8 mouse cellular contexts compared by ENCODE assay signal in genomic region chr9:86571540-86572135, GRCm38 (mm10). TPM values are rescaled to one million over a fixed set of nuclear protein-coding genes. Genes with fewer than 3 reads are reported as not detected.
DNase-seq lines count a peak whose midpoint lies in the region; ATAC-seq and TF ChIP-seq lines count a peak whose summit lies in the region.

TSS of gene Pgm3 (minus strand) at chr9:86571842.
TSS of gene Rwdd2a (plus strand) at chr9:86571991.

- peak; percentile 92 to 97 for DNase-seq in CD8-positive naive resting alpha-beta T cell, adult 2 months (ENCODE audit: low read depth in 2 of 2, low spot score in 2 of 2)
- DNase-seq in c-Kit-positive CD71-negative TER-119-negative erythroid progenitor cells, embryonic 14.5 days (ENCODE audit: low read depth) = peak; percentile 81
- DNase-seq in forebrain, embryonic 11.5 days (ENCODE audit: low spot score) = peak; percentile 98
- peak; percentile 88 for DNase-seq in heart, postnatal 0 days (ENCODE audit: low spot score)
- DNase-seq in kidney, postnatal 4 days = peak; percentile 98 to 99

- TF ChIP-seq CTCF in heart, postnatal 0 days (IDR thresholded peaks at IDR 0.05; ENCODE audit: low read depth) = no peak
- TF ChIP-seq CTCF in testis, adult 2 months (IDR thresholded peaks at IDR 0.05; ENCODE audit: control insufficient read depth, insufficient read depth, insufficient replicate concordance, low read depth, low read length) = no peak

- peaks cover 5% of the 10 kb centered on the region; the same call in 1 of the 2 replicates for H3K4me1 ChIP-seq in forebrain, embryonic 11.5 days (replicated peaks; ENCODE audit: control insufficient read depth, insufficient read depth, low read length)
- H3K4me1 ChIP-seq in heart, postnatal 0 days (ENCODE audit: control insufficient read depth, insufficient read depth) = peaks cover 7% of the 10 kb centered on the region; the same call in 1 of the 2 replicates
- H3K4me1 ChIP-seq in liver, embryonic 16.5 days (ENCODE audit: control insufficient read depth, low read depth, low read length) = peaks cover 11% of the 10 kb centered on the region
- peaks cover 21% of the 10 kb centered on the region for H3K4me1 ChIP-seq in neural tube, embryonic 13.5 days (replicated peaks)
- peaks cover 5% of the 10 kb centered on the region for H3K4me1 ChIP-seq in testis, adult 2 months (ENCODE audit: control insufficient read depth, insufficient read depth, low read length)

- ATAC-seq in forebrain, embryonic 11.5 days (replicated peaks; ENCODE audit: low FRiP score) = peak; percentile 99
- ATAC-seq in heart, postnatal 0 days (ENCODE audit: insufficient read depth, low read depth) = peak; percentile 99
- ATAC-seq in liver, embryonic 16.5 days (ENCODE audit: low read depth) = peak; percentile 97
- peak; percentile 99 for ATAC-seq in neural tube, embryonic 13.5 days (ENCODE audit: low read depth)

- WGBS in forebrain, embryonic 11.5 days = 1% methylated on average over 59 of the region's 59 CpGs
- WGBS in heart, postnatal 0 days = under 1% methylated on average over 59 of the region's 59 CpGs
- under 1% methylated on average over 59 of the region's 59 CpGs for WGBS in liver, embryonic 16.5 days (ENCODE audit: insufficient replicate concordance)
- under 1% methylated on average over 59 of the region's 59 CpGs for WGBS in neural tube, embryonic 13.5 days

- peak within 1 kb of the TSS; percentile 95 for H3K4me2 ChIP-seq in forebrain, embryonic 11.5 days (ENCODE audit: low read depth, low read length, severe bottlenecking)
- peak within 1 kb of the TSS; percentile 98 for H3K4me2 ChIP-seq in heart, postnatal 0 days (ENCODE audit: low read depth, low read length)
- H3K4me2 ChIP-seq in liver, embryonic 16.5 days (ENCODE audit: low read depth, low read length) = peak within 1 kb of the TSS; percentile 100
- peak within 1 kb of the TSS; percentile 98 for H3K4me2 ChIP-seq in neural tube, embryonic 13.5 days

- H3K27ac ChIP-seq in forebrain, embryonic 11.5 days (ENCODE audit: low read depth, low read length) = no peak within 1 kb of the TSS
- peak within 1 kb of the TSS; percentile 8; the same call in 1 of the 2 replicates for H3K27ac ChIP-seq in heart, postnatal 0 days (ENCODE audit: low read depth)
- H3K27ac ChIP-seq in liver, embryonic 16.5 days (ENCODE audit: low read length) = peak within 1 kb of the TSS; percentile 45
- peak within 1 kb of the TSS; percentile 76 for H3K27ac ChIP-seq in neural tube, embryonic 13.5 days (replicated peaks)
- peak within 1 kb of the TSS; percentile 73 for H3K27ac ChIP-seq in testis, adult 2 months (ENCODE audit: control insufficient read depth, insufficient read depth, low read depth, low read length)

- no peaks in the 10 kb centered on the region for H3K27me3 ChIP-seq in forebrain, embryonic 11.5 days (ENCODE audit: control insufficient read depth, insufficient read depth, low read length)
- H3K27me3 ChIP-seq in heart, postnatal 0 days (ENCODE audit: control insufficient read depth, insufficient read depth, low read length) = no peaks in the 10 kb centered on the region
- H3K27me3 ChIP-seq in liver, embryonic 16.5 days (ENCODE audit: control insufficient read depth, insufficient read depth, low read depth, low read length) = no peaks in the 10 kb centered on the region
- no peaks in the 10 kb centered on the region for H3K27me3 ChIP-seq in neural tube, embryonic 13.5 days
- H3K27me3 ChIP-seq in testis, adult 2 months (ENCODE audit: control insufficient read depth, insufficient read depth, low read length) = no peaks in the 10 kb centered on the region

- H3K36me3 ChIP-seq in forebrain, embryonic 11.5 days (ENCODE audit: control insufficient read depth, insufficient read depth, low read length) = no peaks in the 10 kb centered on the region; the same call in 1 of the 2 replicates
- peaks cover 4% of the 10 kb centered on the region for H3K36me3 ChIP-seq in heart, postnatal 0 days (replicated peaks; ENCODE audit: control insufficient read depth, insufficient read depth, low read length)
- H3K36me3 ChIP-seq in liver, embryonic 16.5 days (ENCODE audit: control insufficient read depth, insufficient read depth) = no peaks in the 10 kb centered on the region
- peaks cover 27% of the 10 kb centered on the region for H3K36me3 ChIP-seq in neural tube, embryonic 13.5 days
- no peaks in the 10 kb centered on the region; the same call in 1 of the 2 replicates for H3K36me3 ChIP-seq in testis, adult 2 months (ENCODE audit: control insufficient read depth, insufficient read depth, low read length)

- TF ChIP-seq EP300 in heart, postnatal 0 days (IDR thresholded peaks at IDR 0.05; ENCODE audit: low read depth) = no peak

- no peaks in the 10 kb centered on the region for H3K9me3 ChIP-seq in forebrain, embryonic 11.5 days (ENCODE audit: control insufficient read depth, low read length)
- no peaks in the 10 kb centered on the region for H3K9me3 ChIP-seq in heart, postnatal 0 days (replicated peaks; ENCODE audit: control insufficient read depth, low read length)
- H3K9me3 ChIP-seq in liver, embryonic 16.5 days (replicated peaks; ENCODE audit: control insufficient read depth, low read length) = no peaks in the 10 kb centered on the region
- no peaks in the 10 kb centered on the region for H3K9me3 ChIP-seq in neural tube, embryonic 13.5 days

- H3K4me3 ChIP-seq in forebrain, embryonic 11.5 days (ENCODE audit: low read depth, low read length) = peak within 1 kb of the TSS; percentile 65
- H3K4me3 ChIP-seq in heart, postnatal 0 days (ENCODE audit: low read depth, low read length) = peak within 1 kb of the TSS; percentile 70
- H3K4me3 ChIP-seq in liver, embryonic 16.5 days (ENCODE audit: low read depth, low read length) = peak within 1 kb of the TSS; percentile 79
- peak within 1 kb of the TSS; percentile 68 for H3K4me3 ChIP-seq in neural tube, embryonic 13.5 days
- peak within 1 kb of the TSS; percentile 95 for H3K4me3 ChIP-seq in testis, adult 2 months (ENCODE audit: control insufficient read depth, low read depth, low read length)

- TF ChIP-seq POLR2A in testis, adult 2 months (IDR thresholded peaks at IDR 0.05; ENCODE audit: control insufficient read depth, low read depth, low read length) = peak; percentile 93

- H3K9ac ChIP-seq in forebrain, embryonic 11.5 days (ENCODE audit: low read length) = peak within 1 kb of the TSS; percentile 59
- H3K9ac ChIP-seq in heart, postnatal 0 days (replicated peaks; ENCODE audit: low read depth, low read length) = peak within 1 kb of the TSS; percentile 53
- H3K9ac ChIP-seq in liver, embryonic 16.5 days (ENCODE audit: low read depth, low read length) = peak within 1 kb of the TSS; percentile 77
- peak within 1 kb of the TSS; percentile 79 for H3K9ac ChIP-seq in neural tube, embryonic 13.5 days

RNA-seq across cellular contexts. Expression of gene Pgm3, which starts in this region (rescaled TPM):
- polyA plus RNA-seq in forebrain, embryonic 11.5 days (2014; fragmentation: Nextera tagmentation; extraction: Ambion mirVana) = 35.6 and 36.0 TPM in 2 replicates
- 6.8 and 17.2 TPM in 2 replicates for total RNA-seq in heart, postnatal 0 days (2014; rRNA removed; ENCODE audit: low replicate concordance)
- 11.9 and 12.1 TPM in 2 replicates for polyA plus RNA-seq in heart, postnatal 0 days (2015; fragmentation: Nextera tagmentation; extraction: Ambion mirVana)
- polyA plus RNA-seq in liver, embryonic 16.5 days (2015; fragmentation: Nextera tagmentation; extraction: Ambion mirVana) = 18.9 and 19.5 TPM in 2 replicates
- 37.4 and 41.0 TPM in 2 replicates for polyA plus RNA-seq in neural tube, embryonic 13.5 days (2015; fragmentation: Nextera tagmentation; extraction: Ambion mirVana)
- 5.2 and 6.2 TPM in 2 replicates for polyA plus RNA-seq in testis, adult 2 months (2012; rRNA removed)

RNA-seq across cellular contexts. Expression of gene Rwdd2a, which starts in this region (rescaled TPM):
- 3.3 and 3.8 TPM in 2 replicates for polyA plus RNA-seq in forebrain, embryonic 11.5 days (2014; fragmentation: Nextera tagmentation; extraction: Ambion mirVana)
- not detected in 2 replicates for total RNA-seq in heart, postnatal 0 days (2014; rRNA removed; ENCODE audit: low replicate concordance)
- 2.2 and 2.5 TPM in 2 replicates for polyA plus RNA-seq in heart, postnatal 0 days (2015; fragmentation: Nextera tagmentation; extraction: Ambion mirVana)
- polyA plus RNA-seq in liver, embryonic 16.5 days (2015; fragmentation: Nextera tagmentation; extraction: Ambion mirVana) = 0.96 and 0.97 TPM in 2 replicates
- polyA plus RNA-seq in neural tube, embryonic 13.5 days (2015; fragmentation: Nextera tagmentation; extraction: Ambion mirVana) = 13.5 and 13.8 TPM in 2 replicates
- polyA plus RNA-seq in testis, adult 2 months (2012; rRNA removed) = 59.0 and 61.4 TPM in 2 replicates
